Mouse (Mus musculus) layer of hippocampus, adult 9-10 months (tissue): ENCODE measurements around the gene Gramd1b.

Experiments used
- DNase-seq: peaks from one replicate; pipeline ENCODE4 v3.0.0; 2022; ENCODE audit warnings: low spot score

Gene Gramd1b

DNA sequence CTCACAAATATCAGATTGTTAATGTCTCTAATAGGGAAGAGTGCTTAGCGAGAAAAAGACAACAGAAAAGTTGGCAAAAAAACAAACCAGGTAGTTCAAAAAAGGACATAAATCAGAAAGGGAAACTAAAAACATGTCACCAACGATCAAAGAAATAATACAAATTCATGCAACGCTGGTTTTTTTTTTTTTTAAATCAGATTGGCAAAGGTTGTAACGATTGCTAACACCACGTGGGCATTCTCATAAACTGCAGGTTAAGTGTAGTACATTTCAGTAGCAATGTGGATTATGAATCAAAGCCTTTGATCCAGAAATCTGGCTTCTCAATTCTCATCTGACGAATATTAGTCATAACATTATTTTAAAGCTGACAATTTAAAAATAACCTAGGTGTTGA, 169.2 kb downstream of the Gramd1b start:
- no peak for DNase-seq

DNA sequence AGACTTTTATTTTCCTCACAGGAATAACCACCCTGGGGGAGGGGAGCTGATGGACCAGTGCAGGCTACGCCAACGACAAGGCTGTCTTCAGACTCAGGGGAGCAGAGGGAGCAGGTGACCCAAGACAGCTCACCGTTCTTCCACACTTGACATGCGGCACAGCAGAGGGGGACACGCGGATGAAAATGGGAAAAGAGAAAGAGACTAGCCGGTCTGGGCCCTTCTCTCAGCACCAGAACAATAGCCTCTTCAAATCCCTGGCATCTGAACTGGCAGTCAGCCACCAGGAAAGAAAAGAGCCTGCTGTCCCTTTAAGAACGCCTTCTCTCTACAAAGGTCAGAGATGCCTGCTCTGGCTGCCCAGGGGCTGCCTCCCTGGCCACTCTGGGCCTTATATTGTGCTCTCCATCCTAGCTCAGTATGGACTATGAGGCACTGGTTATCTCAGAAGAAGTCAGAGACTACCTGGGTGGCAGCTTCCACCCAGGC, 172.7 kb downstream of the Gramd1b start:
- no peak for DNase-seq

DNA sequence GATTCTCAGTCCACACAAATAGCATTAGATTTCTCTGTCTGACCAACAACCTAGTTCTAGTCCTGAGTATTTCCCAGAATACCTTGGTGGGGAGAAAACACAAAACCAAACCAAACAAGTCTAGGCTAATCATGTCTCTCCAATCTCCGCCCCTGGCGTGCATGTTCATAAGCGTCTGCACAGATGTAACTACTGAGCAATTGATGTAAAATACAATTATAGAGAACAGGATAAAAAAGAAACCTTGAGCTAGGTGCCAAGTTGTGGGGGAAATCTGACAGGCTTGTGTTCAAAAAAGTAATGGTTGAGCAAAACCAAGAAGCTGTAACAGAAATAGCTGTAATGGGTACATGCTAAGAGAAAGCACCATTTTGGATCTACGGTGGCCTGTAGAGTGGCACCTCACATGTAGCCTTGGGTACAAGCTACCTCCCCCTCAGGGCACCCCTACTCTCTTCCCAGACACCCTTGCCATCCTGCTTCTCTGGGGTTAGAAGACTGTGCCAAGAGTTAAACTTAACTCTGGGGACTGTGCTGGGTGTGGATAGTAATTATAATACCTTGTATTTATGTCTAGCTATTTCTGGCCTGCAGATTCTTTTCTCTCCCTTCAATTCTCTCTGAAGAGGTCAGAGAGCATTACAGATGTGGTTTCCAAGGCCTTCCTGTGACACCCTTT, 174.3 kb downstream of the Gramd1b start:
- no peak for DNase-seq

DNA sequence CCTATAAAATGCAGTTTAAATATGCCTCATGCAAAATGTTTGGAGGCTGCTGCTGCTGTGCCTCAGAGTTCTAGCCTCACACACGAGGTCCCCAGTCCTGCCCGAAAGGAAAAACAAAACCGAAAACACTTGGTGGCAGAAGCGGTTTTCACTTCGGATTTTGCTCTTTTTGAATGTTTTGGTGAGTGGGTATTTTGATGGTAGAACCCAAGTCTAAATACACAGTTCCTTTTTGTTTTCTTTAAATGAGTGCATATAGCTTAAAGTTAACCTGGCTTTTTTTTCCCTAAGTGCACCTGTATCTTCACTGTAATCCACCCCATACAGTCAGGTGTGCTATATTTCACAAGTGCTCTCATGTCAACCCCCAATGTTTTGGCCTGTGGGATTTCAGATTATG, 174.8 kb downstream of the Gramd1b start:
- DNase-seq, result no peak

DNA sequence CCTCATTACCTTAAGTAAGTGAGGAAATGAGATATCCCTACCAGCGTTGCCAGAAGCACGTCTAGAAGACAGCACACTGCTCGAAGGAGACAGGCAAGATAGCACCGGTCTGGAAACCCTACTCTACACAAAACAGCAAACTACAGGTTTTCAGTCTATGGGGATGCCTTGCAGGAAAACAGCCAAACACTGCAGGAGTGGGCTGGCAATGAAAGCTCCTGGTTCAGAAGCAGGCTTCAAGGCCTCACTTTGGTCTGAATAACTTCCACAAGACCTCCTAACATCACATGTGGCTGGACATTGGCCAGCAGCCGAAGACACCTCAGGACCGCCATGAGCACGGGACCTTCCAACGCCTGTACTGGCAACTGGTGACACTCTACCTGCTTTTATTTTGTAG, 175.8 kb downstream of the Gramd1b start:
- no peak for DNase-seq

DNA sequence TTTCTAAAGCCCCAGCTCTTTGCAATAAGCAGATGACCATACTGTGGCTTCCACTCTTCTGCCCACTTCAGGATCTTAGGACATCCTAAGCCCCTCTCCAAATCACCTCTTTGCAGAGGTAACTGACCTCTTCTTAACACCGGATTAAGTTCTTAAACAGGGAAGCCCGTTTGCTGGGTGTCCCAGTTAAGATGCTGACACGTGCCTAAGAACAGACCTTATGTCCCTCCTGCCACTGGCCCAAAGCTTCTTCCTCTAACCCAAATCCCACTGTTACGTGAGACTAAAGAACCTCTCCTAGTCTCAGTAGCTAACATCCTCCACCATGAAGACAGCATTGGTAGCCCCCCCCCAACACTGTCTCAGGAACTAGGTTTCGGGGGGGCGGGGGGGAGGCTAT, 177.6 kb downstream of the Gramd1b start:
- DNase-seq, result no peak

DNA sequence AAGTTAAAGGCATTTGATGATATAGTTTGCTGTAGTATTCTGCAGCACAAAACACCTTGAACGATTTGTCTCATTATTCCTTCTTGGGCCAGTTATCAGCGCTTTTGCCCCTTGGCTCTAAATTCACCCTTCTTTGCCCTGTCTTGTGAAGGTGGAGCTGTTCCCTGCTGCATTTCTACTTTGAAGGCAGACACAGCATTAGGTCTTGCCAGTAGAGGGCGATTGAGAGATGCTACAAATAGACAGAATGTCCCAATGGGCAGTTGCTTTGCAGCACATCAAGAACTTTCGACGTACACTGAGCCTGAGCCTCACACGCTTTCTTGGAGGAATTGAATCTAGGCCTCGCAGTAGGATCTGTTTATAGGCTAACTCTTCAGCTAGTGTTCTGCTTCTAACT, 180.5 kb downstream of the Gramd1b start:
- DNase-seq, result no peak

DNA sequence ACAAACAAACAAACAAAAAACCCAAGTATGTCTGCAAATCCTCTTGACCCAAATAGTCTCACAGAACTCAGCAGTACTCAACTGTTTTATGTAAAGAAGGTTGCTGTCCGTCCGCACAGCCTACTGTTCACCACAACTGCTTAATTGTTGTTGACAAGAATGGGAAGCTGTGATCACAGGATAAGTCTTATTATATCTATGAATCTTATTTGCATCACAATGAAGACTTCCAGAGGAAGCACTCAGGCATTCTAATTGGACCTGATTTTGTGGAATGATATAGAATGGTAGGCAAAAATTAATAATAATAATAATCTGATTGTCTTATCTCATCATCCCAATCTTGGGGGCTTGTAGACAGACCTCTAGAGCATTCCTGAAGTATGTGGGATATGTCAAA, 181.1 kb downstream of the Gramd1b start:
- no peak for DNase-seq

DNA sequence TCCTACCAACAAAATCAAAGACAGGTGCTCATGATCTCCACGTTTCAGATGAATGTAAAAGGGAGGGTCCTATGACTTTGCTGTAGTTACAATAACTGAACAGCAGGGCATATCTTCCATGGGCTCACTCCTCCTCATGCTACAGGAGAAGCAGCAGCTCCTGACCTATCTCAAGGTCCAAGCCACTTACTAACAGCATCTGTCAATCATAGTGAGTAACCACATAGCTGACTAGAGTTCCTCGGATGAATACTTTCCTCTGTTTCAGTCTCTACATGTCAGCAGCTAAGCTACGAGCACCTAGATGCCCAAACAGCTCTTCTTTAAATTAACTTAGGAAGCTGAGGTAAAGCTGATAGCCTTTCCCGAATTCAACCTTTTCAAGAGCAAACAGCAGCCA, 181.6 kb downstream of the Gramd1b start:
- DNase-seq, result no peak

DNA sequence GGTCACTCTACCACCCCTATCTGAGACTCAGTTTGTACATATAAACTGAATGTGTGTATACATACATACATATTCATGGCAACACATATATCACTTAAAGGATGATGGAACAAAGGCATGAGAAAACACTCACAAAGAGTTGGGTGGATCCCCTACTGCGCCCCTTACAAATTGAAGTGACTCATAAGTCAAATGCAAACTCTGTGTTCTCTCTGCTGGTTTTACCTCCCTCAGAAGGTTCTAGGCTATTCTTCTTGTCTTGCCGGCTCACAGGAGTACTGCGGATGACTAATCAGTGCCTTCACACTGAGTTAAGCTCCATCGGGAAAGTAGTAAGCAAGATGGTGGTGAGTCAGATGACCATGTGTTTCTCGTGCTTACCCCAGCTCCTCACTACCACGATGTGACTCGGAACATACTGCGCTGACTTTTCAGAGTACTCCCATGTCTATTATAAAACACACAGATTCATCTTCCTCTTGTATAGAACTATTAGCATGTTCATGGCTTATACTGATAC, 182.4 kb downstream of the Gramd1b start:
- no peak for DNase-seq

DNA sequence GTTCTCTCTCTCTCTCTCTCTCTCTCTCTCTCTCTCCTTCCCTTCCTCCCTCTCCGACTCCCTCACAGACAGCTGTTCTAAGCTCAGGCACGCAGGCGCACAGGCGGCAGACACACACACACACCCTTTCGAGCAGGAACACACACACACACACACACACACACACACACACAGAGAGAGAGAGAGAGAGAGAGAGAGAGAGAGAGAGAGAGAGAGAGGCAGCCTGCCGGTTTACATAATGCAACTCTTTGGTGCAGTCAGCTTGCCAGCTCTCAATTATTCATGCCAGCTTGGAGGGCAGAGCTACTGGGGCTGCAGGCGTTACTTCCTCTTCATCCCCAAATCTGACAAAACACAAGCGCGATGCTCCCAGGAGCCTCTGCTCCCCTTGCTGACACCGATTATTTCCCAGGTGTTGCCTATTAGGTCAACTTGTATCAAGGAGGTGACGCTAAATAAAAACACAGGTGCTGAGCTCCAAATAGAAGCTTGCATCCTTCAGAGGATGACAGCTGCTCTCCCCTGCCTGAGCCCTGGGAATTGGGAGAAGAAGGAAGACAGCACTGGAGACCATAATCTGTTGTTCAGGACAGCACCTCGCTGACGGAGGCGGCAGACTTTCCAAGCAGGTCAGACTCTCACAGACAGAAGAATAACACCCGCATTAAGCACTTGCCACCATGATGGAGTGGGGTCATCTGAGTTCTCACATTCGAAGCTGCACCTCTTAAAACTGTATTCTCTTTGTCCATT, 184.8 kb downstream of the Gramd1b start:
- no peak for DNase-seq

DNA sequence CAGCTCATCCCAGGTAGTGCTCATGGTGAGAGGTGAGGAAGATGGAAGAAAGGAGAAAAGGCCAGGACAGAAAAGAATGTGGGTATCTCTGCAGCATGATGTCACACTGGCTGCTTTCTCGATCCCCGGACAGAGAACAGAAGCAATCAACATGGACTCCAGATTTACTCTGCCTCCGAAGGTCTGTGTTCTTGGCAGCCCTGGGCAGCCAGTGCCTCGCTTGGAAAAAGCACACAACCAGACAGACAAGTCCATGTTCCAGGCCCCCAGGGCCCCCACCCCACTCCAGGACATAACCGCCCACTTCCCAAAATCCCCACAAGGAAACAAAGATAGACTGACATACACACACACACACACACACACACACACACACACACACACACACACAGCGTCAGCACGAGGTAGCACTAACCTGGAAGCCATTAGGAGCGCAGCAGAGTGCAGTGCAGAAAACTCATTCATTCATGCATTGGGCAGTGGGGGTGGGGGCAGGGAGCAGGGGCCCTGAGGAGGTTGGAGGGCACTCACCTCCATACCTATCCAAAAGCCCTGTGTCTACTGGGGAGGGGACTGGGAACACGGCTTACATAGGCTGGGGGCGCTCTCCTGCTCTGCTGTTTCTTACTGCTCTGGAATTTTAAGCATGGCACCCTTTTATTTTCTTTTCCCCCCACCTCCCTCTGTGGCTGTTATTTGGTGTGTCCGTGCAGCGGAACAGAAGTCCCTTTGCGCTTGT, 185.5 kb downstream of the Gramd1b start:
- no peak for DNase-seq

DNA sequence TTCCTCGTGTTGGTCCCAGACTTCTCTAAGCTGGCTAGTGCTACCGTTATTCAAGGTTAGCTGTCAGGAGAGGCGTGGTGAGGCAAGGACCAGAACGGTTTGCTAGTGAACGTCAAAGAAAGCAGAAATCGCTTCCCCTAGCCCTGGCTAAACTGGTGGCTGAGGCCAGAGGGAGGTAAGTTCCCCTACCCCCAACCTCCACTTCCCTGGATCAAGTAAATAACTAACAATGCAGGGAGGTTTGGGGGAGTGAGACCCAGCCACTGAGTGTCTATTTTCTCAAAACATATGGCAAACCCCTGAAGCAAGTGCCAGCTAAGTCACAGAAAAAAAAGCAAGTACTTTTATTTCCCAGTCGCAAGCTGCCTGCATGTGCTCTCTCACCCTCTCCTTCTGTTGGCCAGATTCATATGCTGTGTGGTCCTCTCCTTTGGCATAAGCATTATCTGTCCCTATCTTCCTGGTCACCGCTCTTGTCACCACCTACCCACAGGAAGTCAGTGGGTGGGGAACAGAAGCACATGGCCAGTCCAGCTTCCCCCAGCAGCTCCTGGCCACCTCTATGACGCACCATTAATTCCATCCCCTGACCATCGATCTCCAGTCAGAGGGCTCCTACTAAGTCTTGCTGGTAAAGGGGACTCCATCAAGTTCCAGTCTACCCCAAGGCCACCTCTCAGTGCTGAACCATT, 186.2 kb downstream of the Gramd1b start:
- no peak for DNase-seq

DNA sequence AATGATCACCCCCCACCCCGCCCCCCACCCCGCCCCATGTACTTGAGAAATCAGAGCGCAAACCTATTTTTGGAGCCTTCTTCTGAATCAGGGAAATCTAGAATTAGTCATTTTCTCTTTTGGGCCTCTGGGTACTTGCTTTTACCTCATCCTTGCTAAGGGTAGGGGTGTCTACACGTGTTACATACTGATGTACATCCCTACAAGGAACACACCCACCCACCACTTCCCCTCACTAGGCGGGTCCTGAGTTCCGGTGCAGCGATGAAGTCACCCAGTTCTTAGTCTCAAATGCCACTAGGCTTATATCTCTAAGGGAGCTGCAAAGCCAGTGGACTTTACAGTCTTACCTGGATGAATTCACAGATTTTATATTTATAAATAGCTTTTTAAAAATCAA, 187.4 kb downstream of the Gramd1b start:
- DNase-seq, result no peak

DNA sequence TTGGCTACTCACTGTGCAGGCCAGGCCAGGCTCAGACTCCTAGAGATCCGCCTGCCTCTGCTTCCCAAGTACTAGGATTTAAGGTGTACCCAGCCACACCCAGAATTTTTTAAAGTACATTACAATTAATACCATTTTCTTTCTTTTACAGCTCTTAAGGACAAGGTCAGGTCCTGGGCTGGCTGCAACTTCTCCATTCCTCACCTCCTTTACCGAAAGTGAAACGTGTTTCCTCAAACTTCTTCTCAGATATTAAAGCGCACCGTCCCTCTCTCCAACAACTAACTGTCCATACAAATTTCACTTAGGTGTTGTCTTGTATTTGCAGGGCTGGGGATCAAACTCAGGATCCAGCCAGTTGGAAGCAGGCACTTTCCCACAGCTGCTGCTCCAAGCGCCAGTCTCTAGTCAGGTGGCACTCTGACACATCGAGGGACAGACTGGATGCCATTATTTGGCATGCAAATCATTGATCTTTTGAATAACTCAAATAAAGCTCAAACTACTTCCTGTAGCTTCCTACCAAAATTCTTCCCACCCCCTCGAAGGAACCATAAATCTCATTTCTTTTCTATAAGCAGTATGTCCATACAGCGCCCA, 188.0 kb downstream of the Gramd1b start:
- DNase-seq, result no peak

DNA sequence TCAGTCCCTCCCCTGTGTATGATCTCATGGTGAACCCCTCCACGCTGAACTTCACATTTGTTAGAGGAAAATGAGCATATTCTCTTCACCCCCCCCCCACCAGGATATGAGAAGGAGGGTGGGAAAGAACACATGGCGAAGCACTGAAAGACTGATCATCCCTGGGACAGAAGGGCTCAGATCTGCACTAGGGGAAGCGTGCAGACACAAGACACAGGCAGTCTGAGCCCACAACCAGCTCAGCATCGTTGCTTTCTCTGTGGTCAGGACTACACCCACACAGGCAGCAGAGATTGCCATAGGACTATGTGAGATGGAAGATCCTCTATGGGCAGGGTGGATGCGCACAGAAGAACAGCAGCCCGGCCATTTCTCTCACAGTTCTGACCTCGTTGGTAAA, 189.1 kb downstream of the Gramd1b start:
- no peak for DNase-seq

DNA sequence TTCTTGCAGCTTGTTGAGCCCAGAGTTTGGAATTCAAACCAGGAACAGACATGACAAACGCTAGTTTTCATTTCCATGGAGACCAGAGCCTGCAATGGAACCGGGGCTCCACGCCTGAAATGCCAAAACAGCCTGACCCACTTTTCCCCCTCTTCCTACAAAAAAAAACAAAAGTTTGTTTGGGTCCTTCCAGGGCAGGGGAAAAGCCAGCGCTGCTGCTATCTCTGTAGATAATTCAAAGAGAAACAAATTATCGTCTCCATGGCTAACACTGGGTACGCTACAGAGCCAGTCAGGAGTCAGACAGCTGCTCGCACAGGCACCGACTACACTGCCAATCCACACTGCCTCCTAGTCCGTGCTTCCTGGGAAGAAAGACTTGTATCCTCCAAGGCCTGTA, 191.6 kb downstream of the Gramd1b start:
- no peak for DNase-seq

DNA sequence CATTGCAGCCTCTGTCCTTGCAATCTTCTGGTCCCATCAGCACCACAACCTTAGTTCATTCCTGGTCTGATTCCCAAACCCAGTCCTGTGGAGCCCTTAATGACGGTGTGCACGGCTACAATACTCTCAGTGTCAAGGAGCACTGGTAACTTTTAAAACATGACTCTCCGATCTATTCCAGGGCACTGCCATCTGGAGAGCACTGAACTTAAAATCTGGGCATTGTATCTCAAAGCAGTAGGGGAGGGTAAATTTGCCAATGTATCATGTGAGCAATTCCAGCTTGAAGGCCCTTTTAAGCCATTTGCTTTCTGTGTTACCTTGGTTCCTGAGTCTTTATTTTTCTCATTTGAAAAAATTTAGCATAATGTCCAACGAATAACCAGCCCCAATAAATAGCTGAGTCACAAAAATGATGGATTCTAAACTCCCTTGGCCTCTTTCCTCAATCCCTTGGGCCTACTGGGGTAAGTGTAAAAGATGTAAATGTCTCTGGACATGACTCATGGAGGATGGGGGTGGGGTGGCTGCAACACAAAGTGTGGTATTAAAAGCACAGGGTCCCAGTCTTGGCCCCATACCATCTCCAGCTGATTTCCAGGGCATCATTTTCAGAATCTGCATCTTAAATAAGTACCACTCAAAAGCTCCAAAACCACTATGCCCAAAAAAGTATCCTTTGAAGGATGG, 193.9 kb downstream of the Gramd1b start:
- no peak for DNase-seq

DNA sequence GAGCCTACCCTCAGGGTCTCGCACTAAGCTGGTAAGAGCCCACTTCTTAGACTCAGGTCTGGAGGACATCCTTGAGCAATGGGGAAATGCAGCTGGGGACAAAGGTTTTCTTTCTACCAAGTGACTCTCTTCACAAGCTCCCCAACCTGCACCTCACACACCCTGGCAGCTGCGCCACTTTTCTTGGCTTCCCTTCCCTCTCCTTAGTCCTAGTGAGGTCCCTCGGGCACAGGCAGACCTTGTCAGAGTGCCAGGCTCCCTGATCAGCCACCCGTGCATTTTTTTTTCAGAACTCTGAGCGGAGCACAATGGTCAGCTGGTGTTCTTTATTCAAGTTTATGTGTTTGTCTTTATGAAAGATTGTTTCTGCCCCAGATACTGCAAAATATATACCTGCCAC, 194.5 kb downstream of the Gramd1b start:
- DNase-seq, result no peak

DNA sequence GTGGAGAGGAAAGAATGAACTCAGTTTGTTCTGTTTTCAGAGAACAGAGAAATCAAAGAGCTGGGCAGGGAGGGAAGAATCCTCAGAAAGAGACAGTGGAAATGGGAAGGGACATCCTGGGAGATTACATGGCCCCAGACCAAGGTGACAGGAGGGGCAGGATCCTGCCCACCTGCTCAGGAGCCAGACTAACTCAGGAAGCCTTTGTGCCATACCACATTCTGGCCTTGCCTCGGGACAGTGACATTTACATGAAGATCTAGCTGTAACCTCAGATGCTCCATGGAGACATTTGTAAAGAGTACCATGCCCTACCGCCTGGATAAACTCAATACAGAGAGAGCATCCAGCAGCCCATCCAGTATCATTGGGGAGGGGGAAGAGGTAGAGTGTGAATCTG, 196.6 kb downstream of the Gramd1b start:
- DNase-seq, result no peak
